Mouse (Mus musculus) stomach, embryonic 14.5 days (tissue): Measurements from ENCODE around the gene Fam221b. TPM values are rescaled to one million over a fixed set of nuclear protein-coding genes. Genes with fewer than 3 reads are reported as not detected.

ENCODE experiments used
- ATAC-seq: fragments of 200-750 bp; cut with Nextera tagmentation; 2 replicates; pipeline ENCODE4 v1.8.0; 2017; ENCODE audit warnings: low read depth, moderate TSS enrichment; ENCODE audit not compliant: insufficient number of reproducible peaks, insufficient read depth, low FRiP score
- H3K27ac ChIP-seq: fragments of 300-500 bp; sonication (generic); 2 replicates; pipeline ENCODE4 v1.5.1; 2014; ENCODE audit warnings: mild to moderate bottlenecking, low read length, moderate library complexity, mixed read lengths
- H3K27me3 ChIP-seq: fragments of 300-500 bp; sonication (generic); 2 replicates; pipeline ENCODE4 v1.6.1; 2014; ENCODE audit warnings: low read length, control low read depth, mixed read lengths; ENCODE audit not compliant: control insufficient read depth, insufficient read depth
- H3K36me3 ChIP-seq: fragments of 300-500 bp; sonication (generic); 2 replicates; pipeline ENCODE4 v1.6.1; 2014; ENCODE audit warnings: mild to moderate bottlenecking, control low read depth, low read length, moderate library complexity, mixed read lengths; ENCODE audit not compliant: control insufficient read depth, insufficient read depth
- H3K4me1 ChIP-seq: fragments of 300-500 bp; sonication (generic); 2 replicates; pipeline ENCODE4 v1.6.1; 2014; ENCODE audit warnings: low read length, control low read depth, mixed read lengths; ENCODE audit not compliant: control insufficient read depth, insufficient read depth
- H3K4me2 ChIP-seq: fragments of 300-500 bp; sonication (generic); replicated peaks from 2 replicates; pipeline ENCODE4 v1.6.1; 2014; ENCODE audit warnings: low read depth, low read length, control low read depth
- H3K4me3 ChIP-seq: fragments of 300-500 bp; sonication (generic); 2 replicates; pipeline ENCODE4 v1.5.1; 2014; ENCODE audit warnings: low read depth, low read length, control low read depth
- H3K9ac ChIP-seq: fragments of 300-500 bp; sonication (generic); replicated peaks from 2 replicates; pipeline ENCODE4 v1.6.1; 2014; ENCODE audit warnings: low read depth, mild to moderate bottlenecking, control low read depth, low read length, moderate library complexity, mixed read lengths
- H3K9me3 ChIP-seq: fragments of 300-500 bp; sonication (generic); 2 replicates; pipeline ENCODE4 v1.6.1; 2016; ENCODE audit warnings: low read depth, low read length, control low read depth; ENCODE audit not compliant: control insufficient read depth
- WGBS: fragments of 180-500 bp; shearing (Covaris S2); extraction: QIAGEN DNeasy Blood & Tissue Kit; methylation state at CpG from one replicate; pipeline ENCODE4 v1.1.7; 2014; 5-methylcytosine and 5-hydroxymethylcytosine counted together
- polyA plus RNA-seq: library from polyadenylated mRNA; unstranded; fragments of >200 nt; fragmentation: Nextera tagmentation; extraction: Ambion mirVana; gene quantifications from 2 replicates; pipeline ENCODE4 v1.2.1, GENCODE M21; 2014

The Fam221b gene
- polyA plus RNA-seq, 1 experiment from 2014 or later, result 4.2 TPM

DNA sequence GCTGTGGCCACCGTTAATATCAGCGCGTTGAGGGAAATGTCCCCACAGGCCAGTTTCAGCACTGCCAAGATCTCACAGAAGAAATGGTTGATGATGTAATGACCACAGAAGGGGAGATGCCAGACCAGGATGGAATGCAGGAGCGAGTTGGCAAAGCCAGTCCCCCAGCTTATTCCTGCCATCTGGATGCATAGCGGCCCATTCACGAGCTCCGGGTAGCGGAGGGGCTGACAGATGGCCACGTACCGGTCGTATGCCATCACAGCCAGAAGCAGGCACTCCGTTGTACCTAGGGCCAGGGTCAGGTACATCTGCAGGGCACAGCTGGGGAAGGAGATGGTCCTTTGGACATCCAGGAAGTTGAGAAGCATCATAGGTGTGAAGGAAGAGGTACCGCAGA lies 27.6 kb upstream of the Fam221b start:
- H3K9ac ChIP-seq, result no peak overlapping the region
- no peaks in the 10 kb centered on the region for H3K27me3 ChIP-seq
- no peak overlapping the region for H3K4me3 ChIP-seq
- H3K36me3 ChIP-seq, result no peaks in the 10 kb centered on the region
- H3K4me1 ChIP-seq, result no peaks in the 10 kb centered on the region
- WGBS, result 89% methylated on average over 13 of the region's 13 CpGs
- H3K4me2 ChIP-seq, result no peak overlapping the region
- H3K9me3 ChIP-seq, result no peaks in the 10 kb centered on the region
- ATAC-seq, result no peak
- H3K27ac ChIP-seq, result no peak overlapping the region

GRCm38 (mm10) chr4:43695249-43695671 lies 26.3 kb upstream of the Fam221b start:
- H3K4me3 ChIP-seq, result no peak overlapping the region
- H3K4me1 ChIP-seq, result no peaks in the 10 kb centered on the region
- WGBS, result 24% methylated on average over 9 of the region's 9 CpGs
- no peak overlapping the region for H3K27ac ChIP-seq
- H3K4me2 ChIP-seq, result no peak overlapping the region
- no peak overlapping the region for H3K9ac ChIP-seq
- H3K36me3 ChIP-seq, result no peaks in the 10 kb centered on the region
- peak; percentile 81; the same call in 1 of the 2 replicates for ATAC-seq
- no peaks in the 10 kb centered on the region for H3K9me3 ChIP-seq
- H3K27me3 ChIP-seq, result no peaks in the 10 kb centered on the region

- no peak overlapping the region for H3K27ac ChIP-seq
- no peaks in the 10 kb centered on the region for H3K27me3 ChIP-seq
- WGBS, result 79% methylated on average over 1 of the region's 1 CpGs
- ATAC-seq, result no peak
- H3K36me3 ChIP-seq, result peaks cover 5% of the 10 kb centered on the region; the same call in 1 of the 2 replicates
- no peak overlapping the region for H3K4me2 ChIP-seq
- H3K4me3 ChIP-seq, result no peak overlapping the region
- no peaks in the 10 kb centered on the region for H3K4me1 ChIP-seq
- H3K9ac ChIP-seq, result no peak overlapping the region
- H3K9me3 ChIP-seq, result no peaks in the 10 kb centered on the region
These were observed 25.7 kb upstream of the Fam221b start for GRCm38 (mm10) chr4:43694439-43695248.

DNA sequence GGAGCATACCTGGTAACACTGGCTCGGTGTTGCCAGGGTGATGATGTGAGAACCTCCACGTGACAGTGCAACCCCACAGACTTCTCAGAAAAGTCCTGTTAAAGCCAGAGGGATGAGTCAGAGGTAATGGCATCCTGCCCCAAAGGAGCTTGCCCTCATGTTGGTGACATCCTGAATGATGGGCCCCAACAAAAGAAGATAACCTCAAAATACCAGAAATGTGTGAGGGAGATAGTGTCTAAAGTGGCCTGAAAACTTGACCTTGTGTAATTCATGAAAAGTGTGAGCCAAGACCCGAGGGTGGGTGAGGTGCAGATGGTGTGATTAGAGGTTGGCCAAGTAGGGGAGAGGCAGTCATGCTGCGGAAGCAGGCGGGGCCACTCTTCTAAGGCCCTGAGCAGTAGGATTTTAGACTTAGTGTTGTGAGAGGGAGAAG lies 24.9 kb upstream of the Fam221b start:
- Histone ChIP-seq H3K9ac (no peak overlapping the region), H3K4me2 (no peak overlapping the region), H3K27ac (no peak overlapping the region), H3K4me1 (no peaks in the 10 kb centered on the region), H3K36me3 (peaks cover 10% of the 10 kb centered on the region), H3K9me3 (no peaks in the 10 kb centered on the region), H3K27me3 (no peaks in the 10 kb centered on the region), H3K4me3 (no peak overlapping the region)
- WGBS, result 66% methylated on average over 5 of the region's 5 CpGs
- ATAC-seq, result no peak; the same call in 1 of the 2 replicates

GRCm38 (mm10) chr4:43691026-43691425 lies 22.1 kb upstream of the Fam221b start:
- H3K27ac ChIP-seq, result no peak overlapping the region
- H3K36me3 ChIP-seq, result peaks cover 15% of the 10 kb centered on the region
- 71% methylated on average over 5 of the region's 5 CpGs for WGBS
- no peak overlapping the region for H3K9ac ChIP-seq
- H3K9me3 ChIP-seq, result no peaks in the 10 kb centered on the region
- H3K4me1 ChIP-seq, result no peaks in the 10 kb centered on the region
- no peak overlapping the region for H3K4me3 ChIP-seq
- ATAC-seq, result no peak
- no peak overlapping the region for H3K4me2 ChIP-seq
- no peaks in the 10 kb centered on the region for H3K27me3 ChIP-seq

- WGBS, result 96% methylated on average over 17 of the region's 17 CpGs
- no peaks in the 10 kb centered on the region for H3K9me3 ChIP-seq
- H3K27me3 ChIP-seq, result no peaks in the 10 kb centered on the region
- no peak overlapping the region for H3K4me2 ChIP-seq
- ATAC-seq, result no peak
- no peak overlapping the region for H3K9ac ChIP-seq
- H3K36me3 ChIP-seq, result peaks cover 16% of the 10 kb centered on the region
- no peak overlapping the region for H3K27ac ChIP-seq
- no peaks in the 10 kb centered on the region for H3K4me1 ChIP-seq
- no peak overlapping the region for H3K4me3 ChIP-seq
These were observed 21.1 kb upstream of the Fam221b start for GRCm38 (mm10) chr4:43690021-43690420.

- Histone ChIP-seq H3K9ac (no peak overlapping the region), H3K27ac (no peak overlapping the region), H3K4me1 (no peaks in the 10 kb centered on the region), H3K4me3 (no peak overlapping the region), H3K9me3 (no peaks in the 10 kb centered on the region), H3K27me3 (no peaks in the 10 kb centered on the region), H3K4me2 (no peak overlapping the region), H3K36me3 (peaks cover 27% of the 10 kb centered on the region)
- 85% methylated on average over 7 of the region's 7 CpGs for whole genome bisulfite sequencing
- no peak for ATAC-seq
These were observed 10.6 kb upstream of the Fam221b start for GRCm38 (mm10) chr4:43679416-43680043.

DNA sequence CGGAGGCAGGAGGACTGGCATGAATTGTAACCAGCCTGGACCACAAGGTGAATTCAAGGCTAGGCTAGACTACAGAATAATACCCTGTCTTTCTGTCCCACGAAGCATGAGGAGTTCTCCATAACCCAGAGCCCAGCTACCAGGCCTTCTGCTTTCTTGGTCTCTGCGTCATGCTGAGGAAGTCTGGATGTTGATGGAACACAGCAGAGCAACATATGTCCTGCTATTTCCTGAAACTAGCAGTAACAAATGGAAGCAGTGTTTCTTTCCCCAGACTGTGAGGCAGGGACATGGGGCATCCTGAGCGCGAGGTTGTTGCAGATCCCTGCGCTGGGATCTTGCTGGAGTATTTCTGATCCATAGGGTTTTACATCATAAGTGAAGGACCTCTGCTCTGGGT lies 9.6 kb upstream of the Fam221b start:
- H3K4me2 ChIP-seq, result no peak overlapping the region
- no peak for ATAC-seq
- no peaks in the 10 kb centered on the region for H3K27me3 ChIP-seq
- peaks cover 29% of the 10 kb centered on the region for H3K36me3 ChIP-seq
- no peak overlapping the region for H3K27ac ChIP-seq
- 88% methylated on average over 6 of the region's 6 CpGs for WGBS
- H3K4me1 ChIP-seq, result no peaks in the 10 kb centered on the region
- no peaks in the 10 kb centered on the region for H3K9me3 ChIP-seq
- H3K4me3 ChIP-seq, result no peak overlapping the region
- no peak overlapping the region for H3K9ac ChIP-seq
